Mouse (Mus musculus) CH12.LX (cell line): ENCODE data around the gene Cfap45. TPM values are rescaled to one million over a fixed set of nuclear protein-coding genes. Genes with fewer than 3 reads are reported as not detected.

ENCODE experiments used
- DNase-seq: peaks from one replicate; pipeline ENCODE4 v3.0.0-alpha.2; 2013; ENCODE audit errors: extremely low read depth
- H3K27ac ChIP-seq: 2 replicates; pipeline ENCODE4 v1.5.1; 2012; ENCODE audit warnings: low read depth, mild to moderate bottlenecking, control low read depth, moderate library complexity; ENCODE audit not compliant: insufficient read depth
- H3K27me3 ChIP-seq: replicated peaks from 2 replicates; pipeline ENCODE3; 2012; ENCODE audit warnings: inconsistent platforms
- H3K36me3 ChIP-seq, 2 experiments: replicated peaks in 1 of 2; 2 replicates each; pipeline versions ENCODE3 to v1.6.1; 2012; ENCODE audit warnings: inconsistent platforms in 1 of 2, low read length in 1 of 2, mild to moderate bottlenecking in 1 of 2, mixed read lengths in 1 of 2, moderate library complexity in 1 of 2; ENCODE audit not compliant: control insufficient read depth in 1 of 2, insufficient read depth in 1 of 2
- H3K4me1 ChIP-seq, 2 experiments: 2 replicates each; pipeline ENCODE4 v1.6.1; 2012; ENCODE audit warnings: inconsistent platforms in 1 of 2, moderate library complexity in 1 of 2; ENCODE audit not compliant: insufficient read depth in 2 of 2, control insufficient read depth in 1 of 2
- H3K4me2 ChIP-seq: 2 replicates; pipeline ENCODE4 v1.6.1; 2012; ENCODE audit warnings: low read depth, mild to moderate bottlenecking, control low read depth; ENCODE audit not compliant: poor library complexity, insufficient read depth, severe bottlenecking
- H3K4me3 ChIP-seq, 3 experiments: fragments of 150-350 bp in 1 of 3; sonication (generic) in 1 of 3; replicated peaks in 1 of 3; 2 replicates each; pipeline versions ENCODE3 to v1.5.1; 2011 to 2012; ENCODE audit warnings: low read depth in 2 of 3, low read length in 2 of 3, mild to moderate bottlenecking in 2 of 3, moderate library complexity in 2 of 3, control low read depth in 1 of 3, improper control_type of control experiment in 1 of 3, inconsistent platforms in 1 of 3, mixed read lengths in 1 of 3; ENCODE audit not compliant: poor library complexity in 1 of 3
- H3K79me2 ChIP-seq: replicated peaks from 2 replicates; pipeline ENCODE4 v1.6.1; 2012; ENCODE audit warnings: mild to moderate bottlenecking, moderate library complexity; ENCODE audit not compliant: control insufficient read depth, poor library complexity, insufficient read depth, severe bottlenecking; ENCODE audit errors: extremely low read depth
- H3K9ac ChIP-seq: 2 replicates; pipeline ENCODE4 v1.6.1; 2012; ENCODE audit warnings: low read depth, mild to moderate bottlenecking, control low read depth, moderate library complexity; ENCODE audit not compliant: insufficient read depth
- H3K9me3 ChIP-seq: replicated peaks from 2 replicates; pipeline ENCODE3; 2012; ENCODE audit warnings: low read length, inconsistent platforms, mixed read lengths
- BHLHE40 ChIP-seq: IDR thresholded peaks from 2 replicates; pipeline ENCODE4 v1.6.1; 2011; ENCODE audit warnings: mild to moderate bottlenecking, low read depth, low read length, improper control_type of control experiment
- CHD1 ChIP-seq: IDR thresholded peaks from 2 replicates; pipeline ENCODE4 v1.6.1; 2012; ENCODE audit warnings: low read depth, low read length, improper control_type of control experiment, inconsistent platforms
- CTCF ChIP-seq, 2 experiments: IDR thresholded peaks in 1 of 2; conservative IDR thresholded peaks in 1 of 2; 2 replicates each; pipeline ENCODE4 v1.5.1; 2011 to 2012; ENCODE audit warnings: low read depth in 2 of 2, low read length in 2 of 2, improper control_type of control experiment in 1 of 2, inconsistent platforms in 1 of 2, mild to moderate bottlenecking in 1 of 2, moderate library complexity in 1 of 2
- E2F4 ChIP-seq: IDR thresholded peaks from 2 replicates; pipeline ENCODE4 v1.6.1; 2011; ENCODE audit warnings: low read depth, low read length, improper control_type of control experiment; ENCODE audit not compliant: insufficient replicate concordance
- ELF1 ChIP-seq: IDR thresholded peaks from 2 replicates; pipeline ENCODE4 v1.6.1; 2014; ENCODE audit warnings: low read depth, mild to moderate bottlenecking, inconsistent platforms, low read length, improper control_type of control experiment
- ETS1 ChIP-seq: conservative IDR thresholded peaks from 2 replicates; pipeline ENCODE4 v1.6.1; 2012; ENCODE audit warnings: low read depth, mild to moderate bottlenecking, inconsistent platforms, low read length, improper control_type of control experiment, moderate library complexity
- HCFC1 ChIP-seq: IDR thresholded peaks from 2 replicates; pipeline ENCODE4 v1.6.1; 2012; ENCODE audit warnings: low read depth, mild to moderate bottlenecking, inconsistent platforms, low read length, improper control_type of control experiment
- IRF4 ChIP-seq: IDR thresholded peaks from 2 replicates; pipeline ENCODE4 v1.6.1; 2014; ENCODE audit warnings: low read depth, mild to moderate bottlenecking, inconsistent platforms, low read length, improper control_type of control experiment
- JUN ChIP-seq: IDR thresholded peaks from 2 replicates; pipeline ENCODE4 v1.6.1; 2011; ENCODE audit warnings: low read depth, mild to moderate bottlenecking, low read length, improper control_type of control experiment, moderate library complexity; ENCODE audit not compliant: insufficient read depth
- KAT2A ChIP-seq: IDR thresholded peaks from 2 replicates; pipeline ENCODE4 v1.6.1; 2012; ENCODE audit warnings: low read length, improper control_type of control experiment, inconsistent platforms; ENCODE audit not compliant: insufficient replicate concordance
- MAFK ChIP-seq: IDR thresholded peaks from 2 replicates; pipeline ENCODE4 v1.6.1; 2011; ENCODE audit warnings: low read length, improper control_type of control experiment; ENCODE audit not compliant: insufficient replicate concordance
- MAZ ChIP-seq: IDR thresholded peaks from 2 replicates; pipeline ENCODE4 v1.6.1; 2012; ENCODE audit warnings: low read depth, mild to moderate bottlenecking, inconsistent platforms, low read length, improper control_type of control experiment, moderate library complexity
- MYC ChIP-seq: IDR thresholded peaks from 2 replicates; pipeline ENCODE4 v1.6.1; 2011; ENCODE audit warnings: low read depth, mild to moderate bottlenecking, improper control_type of control experiment, low read length
- NELFE ChIP-seq: IDR thresholded peaks from 2 replicates; pipeline ENCODE4 v1.6.1; 2011; ENCODE audit warnings: low read depth, low read length, improper control_type of control experiment
- PAX5 ChIP-seq: IDR thresholded peaks from 2 replicates; pipeline ENCODE4 v1.6.1; 2012; ENCODE audit warnings: low read length, inconsistent platforms, mixed read lengths
- POLR2A ChIP-seq: IDR thresholded peaks from 2 replicates; pipeline ENCODE4 v1.6.1; 2011; ENCODE audit warnings: low read depth, mild to moderate bottlenecking, improper control_type of control experiment, low read length
- POLR2AphosphoS2 ChIP-seq: IDR thresholded peaks from 2 replicates; pipeline ENCODE4 v1.6.1; 2011; ENCODE audit warnings: low read depth, low read length, improper control_type of control experiment
- RAD21 ChIP-seq: IDR thresholded peaks from 2 replicates; pipeline ENCODE4 v1.6.1; 2011; ENCODE audit warnings: low read depth, mild to moderate bottlenecking, low read length, improper control_type of control experiment, moderate library complexity
- RCOR1 ChIP-seq: conservative IDR thresholded peaks from 2 replicates; pipeline ENCODE4 v1.6.1; 2012; ENCODE audit warnings: low read depth, mild to moderate bottlenecking, inconsistent platforms, low read length, improper control_type of control experiment
- SIN3A ChIP-seq: IDR thresholded peaks from 2 replicates; pipeline ENCODE4 v1.6.1; 2012; ENCODE audit warnings: low read length, improper control_type of control experiment, inconsistent platforms
- TCF12 ChIP-seq: IDR thresholded peaks from 2 replicates; pipeline ENCODE4 v1.6.1; 2014; ENCODE audit warnings: low read depth, mild to moderate bottlenecking, inconsistent platforms, low read length, improper control_type of control experiment
- ZC3H11A ChIP-seq: IDR thresholded peaks from 2 replicates; pipeline ENCODE4 v1.6.1; 2012; ENCODE audit warnings: low read depth, mild to moderate bottlenecking, inconsistent platforms, low read length, improper control_type of control experiment
- ZKSCAN1 ChIP-seq: IDR thresholded peaks from 2 replicates; pipeline ENCODE4 v1.6.1; 2012; ENCODE audit warnings: low read depth, inconsistent platforms, low read length, improper control_type of control experiment, borderline replicate concordance
- ZMIZ1 ChIP-seq: IDR thresholded peaks from 2 replicates; pipeline ENCODE4 v1.6.1; 2012; ENCODE audit warnings: low read depth, mild to moderate bottlenecking, inconsistent platforms, low read length, improper control_type of control experiment
- ZNF384 ChIP-seq: IDR thresholded peaks from 2 replicates; pipeline ENCODE4 v1.6.1; 2012; ENCODE audit warnings: low read depth, low read length, improper control_type of control experiment, inconsistent platforms
- dilution Hi-C: fragments of 300-500 bp; cut with MboI; formaldehyde crosslinking; loops from 2 replicates; pipeline ENCODE4 v1.14.3; 2020; ENCODE audit warnings: low sequenced_read_pairs; ENCODE audit not compliant: extremely low pct_unique_long_range_greater_than_20kb, extremely low pct_ligation_motif_present
- in situ Hi-C: fragments of 300-500 bp; cut with MboI; formaldehyde crosslinking; loops from 3 replicates; pipeline ENCODE4 v1.14.3; 2019; ENCODE audit warnings: low sequenced_read_pairs, low pct_ligation_motif_present, low pct_unique_long_range_greater_than_20kb, mixed read lengths
- polyA plus RNA-seq: library from polyadenylated mRNA; unstranded; fragments of >175 nt; gene quantifications from 2 replicates; pipeline ENCODE4 v1.2.1, GENCODE M21; 2012; ENCODE audit warnings: low read depth; ENCODE audit not compliant: insufficient read length
- total RNA-seq, 2 experiments: library from RNA; depleted of rRNA; stranded (reverse); fragments of 300-350 nt in 1 of 2; fragments of >200 nt in 1 of 2; gene quantifications; 2 replicates each; pipeline ENCODE4 v1.2.3; 2012 to 2014

Cfap45 gene
- total and polyA plus RNA-seq, 3 experiments: not detected

DNA sequence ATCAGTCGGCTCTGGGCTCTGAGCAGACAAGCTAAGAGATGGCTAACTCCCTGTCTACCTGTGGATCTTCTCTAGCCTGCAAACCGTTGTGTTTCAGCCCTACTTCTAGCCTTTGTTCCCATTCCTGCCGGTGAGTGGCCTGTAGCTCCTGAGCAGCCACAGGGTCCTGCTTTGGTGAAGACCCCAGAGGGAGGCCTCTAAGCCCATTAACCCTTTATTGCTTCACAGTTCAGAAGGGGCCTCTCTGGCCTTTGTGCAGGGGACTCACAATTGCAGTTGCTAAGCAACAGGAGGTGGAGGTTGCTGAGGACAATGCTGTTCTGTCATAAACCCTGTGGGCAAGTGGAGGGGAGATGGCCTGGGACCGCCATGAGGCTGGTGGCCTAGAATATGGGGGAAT, 34.4 kb upstream of the Cfap45 start:
- Histone ChIP-seq H3K4me3 (no peak overlapping the region), H3K4me1 (peaks cover 2 to 40% of the 10 kb centered on the region in 2 experiments; a peak in 2 of 4 replicates), H3K79me2 (no peaks in the 10 kb centered on the region), H3K9ac (no peak overlapping the region), H3K9me3 (no peaks in the 10 kb centered on the region), H3K36me3 (peaks cover 3 to 40% of the 10 kb centered on the region in 2 experiments), H3K27me3 (no peaks in the 10 kb centered on the region), H3K4me2 (no peak overlapping the region), H3K27ac (no peak overlapping the region)
- in situ Hi-C loops: no loop called here
- no peak for DNase-seq
- dilution Hi-C loops: no loop called here
- TF ChIP-seq PAX5: no peak
- TF ChIP-seq CHD1: no peak
- no peak for TF ChIP-seq ZKSCAN1
- no peak for TF ChIP-seq ZC3H11A
- no peak for TF ChIP-seq POLR2AphosphoS2
- TF ChIP-seq TCF12: no peak
- TF ChIP-seq MAZ: no peak
- TF ChIP-seq RCOR1: no peak
- no peak for TF ChIP-seq KAT2A
- TF ChIP-seq POLR2A: no peak
- no peak for TF ChIP-seq MYC

- peaks cover 2 to 36% of the 10 kb centered on the region in 2 experiments; a peak in 2 of 4 replicates for H3K4me1 ChIP-seq
- no peak overlapping the region for H3K4me3 ChIP-seq
- dilution Hi-C loops: no loop called here
- TF ChIP-seq POLR2A: no peak
- no peak for TF ChIP-seq E2F4
- no peak for TF ChIP-seq CTCF (conservative IDR thresholded peaks at IDR 0.05 in 1 of 2, IDR thresholded peaks at IDR 0.05 in 1 of 2; ENCODE audit: low read depth in 2 of 2, low read length in 2 of 2)
- TF ChIP-seq BHLHE40: no peak
- H3K27ac ChIP-seq: no peak overlapping the region
- in situ Hi-C loops: no loop called here
- no peaks in the 10 kb centered on the region for H3K27me3 ChIP-seq
- no peaks in the 10 kb centered on the region for H3K9me3 ChIP-seq
- H3K36me3 ChIP-seq: peaks cover 3 to 43% of the 10 kb centered on the region in 2 experiments
- H3K4me2 ChIP-seq: no peak overlapping the region
- DNase-seq: no peak
- H3K9ac ChIP-seq: no peak overlapping the region
- H3K79me2 ChIP-seq: no peaks in the 10 kb centered on the region
Measured at GRCm38 (mm10) chr1:172486651-172487050, 34.0 kb upstream of the Cfap45 start.

DNA sequence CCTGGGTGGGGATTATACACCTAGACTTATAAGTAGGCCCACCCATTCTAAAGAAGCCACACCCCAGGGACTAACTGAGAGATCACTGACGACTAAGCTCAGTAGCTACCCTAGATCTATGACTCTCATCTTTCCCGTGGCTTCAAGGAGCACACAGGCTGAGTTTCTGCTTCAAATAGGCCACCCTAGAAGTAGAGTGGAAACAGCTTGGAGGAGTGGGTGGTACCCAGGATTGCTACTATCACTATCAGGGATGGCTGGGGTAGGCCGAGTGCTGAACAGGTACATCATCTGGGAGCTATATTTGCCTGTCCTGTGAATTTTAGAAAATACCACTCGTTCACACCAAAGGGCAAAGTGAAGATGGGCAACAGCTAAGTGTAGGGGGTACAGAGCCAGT, 32.7 kb upstream of the Cfap45 start:
- Histone ChIP-seq H3K9ac (no peak overlapping the region), H3K4me3 (no peak overlapping the region), H3K27me3 (no peaks in the 10 kb centered on the region), H3K79me2 (no peaks in the 10 kb centered on the region)
- TF ChIP-seq JUN: no peak
- no peak for TF ChIP-seq POLR2AphosphoS2
- no peak for TF ChIP-seq PAX5
- TF ChIP-seq ZMIZ1: no peak
- no peak for TF ChIP-seq ZNF384
- TF ChIP-seq ZC3H11A: no peak
- TF ChIP-seq RCOR1: no peak
- no peak for TF ChIP-seq NELFE
- no peak for TF ChIP-seq BHLHE40
- no peak for TF ChIP-seq HCFC1
- no peak for TF ChIP-seq E2F4
- no peak for TF ChIP-seq RAD21
- no peak for TF ChIP-seq KAT2A
- TF ChIP-seq SIN3A: no peak
- no peak for TF ChIP-seq IRF4
- no peak for TF ChIP-seq MAFK
- TF ChIP-seq ELF1: no peak
- TF ChIP-seq ETS1: no peak
- TF ChIP-seq, all 38 proteins: peak for 0
- H3K4me2 ChIP-seq: no peak overlapping the region
- no peak for DNase-seq
- no peaks in the 10 kb centered on the region for H3K9me3 ChIP-seq
- peaks cover under 1 to 29% of the 10 kb centered on the region in 2 experiments; a peak in 2 of 4 replicates for H3K4me1 ChIP-seq
- in situ Hi-C loops (no loop called here), dilution Hi-C loops (no loop called here)
- H3K27ac ChIP-seq: no peak overlapping the region
- H3K36me3 ChIP-seq: peaks cover 6 to 53% of the 10 kb centered on the region in 2 experiments
